Mouse (Mus musculus) forebrain, postnatal 0 days (tissue): Measurements from ENCODE around the gene Tmcc3. TPM values are rescaled to one million over a fixed set of nuclear protein-coding genes. Genes with fewer than 3 reads are reported as not detected.

Source experiments
- ATAC-seq: fragments of 200-750 bp; cut with Nextera tagmentation; 2 replicates; pipeline ENCODE4 v1.8.0; 2017; ENCODE audit warnings: mild to moderate bottlenecking, moderate library complexity
- DNase-seq: peaks from one replicate; pipeline ENCODE4 v3.0.0-alpha.2; 2015
- H3K27ac ChIP-seq: fragments of 300-500 bp; sonication (generic); 2 replicates; pipeline ENCODE4 v1.5.1; 2014; ENCODE audit warnings: low read depth, mild to moderate bottlenecking, antibody characterized with exemption, low read length, moderate library complexity, mixed read lengths
- H3K27me3 ChIP-seq: fragments of 300-500 bp; sonication (generic); 2 replicates; pipeline ENCODE4 v1.6.1; 2014; ENCODE audit warnings: mild to moderate bottlenecking, low read length, mixed read lengths; ENCODE audit not compliant: insufficient read depth
- H3K36me3 ChIP-seq: fragments of 300-500 bp; sonication (generic); 2 replicates; pipeline ENCODE4 v1.6.1; 2014; ENCODE audit warnings: mild to moderate bottlenecking, moderate library complexity; ENCODE audit not compliant: insufficient read depth
- H3K4me1 ChIP-seq: fragments of 300-500 bp; sonication (generic); 2 replicates; pipeline ENCODE4 v1.6.1; 2014; ENCODE audit warnings: antibody characterized with exemption; ENCODE audit not compliant: insufficient read depth
- H3K4me2 ChIP-seq: fragments of 300-500 bp; sonication (generic); 2 replicates; pipeline ENCODE4 v1.6.1; 2014; ENCODE audit warnings: low read depth, mild to moderate bottlenecking, moderate library complexity
- H3K4me3 ChIP-seq: fragments of 300-500 bp; sonication (generic); 2 replicates; pipeline ENCODE4 v1.5.1; 2014; ENCODE audit warnings: low read depth, low read length, mixed read lengths
- H3K9ac ChIP-seq: fragments of 300-500 bp; sonication (generic); 2 replicates; pipeline ENCODE4 v1.6.1; 2014; ENCODE audit warnings: mild to moderate bottlenecking
- H3K9me3 ChIP-seq: fragments of 300-500 bp; sonication (generic); 2 replicates; pipeline ENCODE4 v1.6.1; 2016; ENCODE audit warnings: low read length
- CTCF ChIP-seq: sonication (generic); IDR thresholded peaks from 2 replicates; pipeline ENCODE4 v1.5.1; 2016; ENCODE audit warnings: antibody characterized with exemption, control low read depth, low read depth
- WGBS: fragments of 180-500 bp; shearing (Covaris S2); extraction: QIAGEN DNeasy Blood & Tissue Kit; methylation state at CpG from one replicate; pipeline ENCODE4 v1.1.7; 2014; 5-methylcytosine and 5-hydroxymethylcytosine counted together
- polyA plus RNA-seq: library from polyadenylated mRNA; unstranded; fragments of >200 nt; fragmentation: Nextera tagmentation; extraction: Ambion mirVana; gene quantifications from 2 replicates; pipeline ENCODE4 v1.2.1, GENCODE M21; 2015
- total RNA-seq: library from RNA; depleted of rRNA; stranded (reverse); fragments of >200 nt; gene quantifications from 2 replicates; pipeline ENCODE4 v1.2.3, GENCODE M21; 2014

Gene Tmcc3
- total and polyA plus RNA-seq, 2 experiments from 2014 or later, result 7.5 to 10.2 TPM

DNA sequence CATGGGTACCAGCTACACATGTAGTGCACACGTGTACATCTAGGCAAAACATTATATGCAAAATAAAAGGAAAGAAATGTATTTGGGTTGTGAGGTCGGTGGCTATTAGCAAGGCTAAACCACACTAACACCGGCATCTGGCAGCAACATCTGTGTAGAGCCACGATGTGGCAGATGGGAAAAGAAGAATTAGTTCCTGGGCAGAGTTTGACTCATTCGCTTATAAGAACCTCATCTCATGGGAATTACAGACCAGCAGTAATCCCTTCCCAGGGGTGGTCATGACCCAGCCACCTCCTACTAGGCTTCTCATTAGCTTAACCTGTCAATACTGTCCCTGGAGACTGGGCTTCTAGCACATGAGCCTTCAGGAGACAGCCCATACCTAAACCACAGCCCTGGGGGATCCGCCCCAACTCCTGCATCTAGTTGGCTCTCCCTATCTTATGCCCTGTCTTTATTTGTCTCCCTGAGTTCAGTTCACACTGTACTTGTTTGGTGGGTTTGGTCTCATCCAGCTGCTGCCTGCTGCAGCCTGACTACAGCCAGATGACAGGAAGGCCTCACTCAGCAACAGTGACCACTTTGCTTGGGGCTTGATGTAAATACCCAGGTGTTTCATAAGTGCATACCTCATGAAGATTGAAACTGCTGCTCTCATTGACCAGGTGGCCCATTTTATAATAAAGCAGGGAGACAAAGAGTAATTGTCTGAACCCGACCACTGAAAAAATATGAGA lies 183.9 kb downstream of the Tmcc3 start:
- 89% methylated on average over 7 of the region's 7 CpGs for WGBS
- TF ChIP-seq CTCF, result no peak
- Histone ChIP-seq H3K27ac (no peak overlapping the region), H3K27me3 (no peaks in the 10 kb centered on the region), H3K9me3 (no peaks in the 10 kb centered on the region), H3K4me3 (no peak overlapping the region), H3K36me3 (no peaks in the 10 kb centered on the region), H3K4me2 (no peak overlapping the region), H3K4me1 (peaks cover 4% of the 10 kb centered on the region; the same call in 1 of the 2 replicates), H3K9ac (no peak overlapping the region)
- DNase-seq, result no peak
- no peak for ATAC-seq

DNA sequence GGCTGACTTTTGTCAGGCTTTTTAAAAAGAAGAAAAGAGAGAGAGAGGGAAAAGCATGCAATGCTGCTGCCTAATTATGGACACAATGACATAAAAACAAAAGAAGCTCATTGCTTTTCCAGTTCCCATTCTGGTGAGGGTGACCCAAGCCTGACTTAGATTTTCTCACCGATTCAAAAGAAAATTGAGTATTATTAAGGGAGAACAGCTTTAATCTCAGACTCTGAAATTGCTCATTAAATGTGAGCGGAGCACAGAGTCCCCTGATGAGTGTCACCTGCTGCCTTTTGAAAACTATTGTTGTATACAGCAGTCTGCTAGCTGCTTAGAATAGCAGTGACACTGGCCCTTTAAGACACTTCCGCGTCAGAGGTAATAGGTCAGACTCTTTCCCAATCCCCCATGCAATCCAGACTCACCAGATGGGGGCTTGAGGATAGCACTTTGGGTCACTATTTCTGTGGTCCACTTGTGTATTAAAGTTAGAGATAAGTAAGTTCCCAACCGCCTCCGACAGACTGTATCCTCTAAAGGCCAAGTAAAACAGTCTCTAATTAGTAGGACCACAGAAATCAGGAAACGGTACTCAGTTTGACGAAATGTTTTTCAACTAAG lies 185.2 kb downstream of the Tmcc3 start:
- Histone ChIP-seq H3K9me3 (no peaks in the 10 kb centered on the region), H3K36me3 (no peaks in the 10 kb centered on the region), H3K9ac (no peak overlapping the region), H3K4me1 (peaks cover 4% of the 10 kb centered on the region; the same call in 1 of the 2 replicates), H3K27ac (no peak overlapping the region), H3K4me2 (no peak overlapping the region), H3K4me3 (no peak overlapping the region), H3K27me3 (no peaks in the 10 kb centered on the region)
- WGBS, result 23% methylated on average over 8 of the region's 8 CpGs
- TF ChIP-seq CTCF, result no peak
- DNase-seq (no peak), ATAC-seq (no peak; the same call in 1 of the 2 replicates)

DNA sequence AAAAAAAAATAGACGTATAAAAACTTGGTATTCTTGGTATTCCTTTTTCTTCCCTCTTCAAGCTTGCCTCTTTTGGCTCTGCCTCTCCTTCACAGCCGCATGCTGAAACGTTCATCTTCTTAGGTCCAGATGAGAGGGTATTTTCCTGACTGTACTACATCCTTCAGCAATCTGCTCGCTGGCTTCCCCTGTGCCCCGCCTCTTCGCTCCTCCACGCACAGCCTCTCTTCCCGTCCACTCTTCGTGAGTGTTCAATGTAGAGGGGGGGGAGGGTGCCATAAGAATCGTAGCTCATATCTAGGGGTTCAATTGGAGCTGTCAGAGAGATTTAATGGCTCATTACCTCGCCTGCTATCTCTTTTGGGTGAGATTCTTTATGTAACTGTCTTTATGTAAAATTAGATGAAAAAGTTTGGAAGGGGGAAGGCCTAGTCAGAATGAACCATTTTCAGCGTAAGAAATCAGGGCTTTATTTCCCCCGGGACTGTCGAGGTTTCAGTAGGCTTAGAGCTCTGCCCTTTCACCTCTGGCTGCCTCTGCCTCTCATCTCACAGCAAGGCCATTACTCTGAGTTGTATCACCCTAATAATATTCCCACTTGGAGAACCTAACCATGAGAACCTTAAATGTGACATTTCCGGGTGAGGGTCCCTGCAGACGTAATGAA lies 188.6 kb downstream of the Tmcc3 start:
- Histone ChIP-seq H3K9ac (no peak overlapping the region), H3K4me3 (no peak overlapping the region), H3K27me3 (no peaks in the 10 kb centered on the region), H3K4me1 (no peaks in the 10 kb centered on the region), H3K9me3 (no peaks in the 10 kb centered on the region), H3K36me3 (no peaks in the 10 kb centered on the region), H3K4me2 (no peak overlapping the region), H3K27ac (no peak overlapping the region)
- no peak for TF ChIP-seq CTCF
- WGBS, result 39% methylated on average over 16 of the region's 16 CpGs
- ATAC-seq (peak; percentile 25; the same call in 1 of the 2 replicates), DNase-seq (no peak)

- Histone ChIP-seq H3K27me3 (no peaks in the 10 kb centered on the region), H3K4me3 (no peak overlapping the region), H3K4me1 (no peaks in the 10 kb centered on the region), H3K27ac (no peak overlapping the region), H3K9me3 (no peaks in the 10 kb centered on the region), H3K9ac (no peak overlapping the region), H3K36me3 (no peaks in the 10 kb centered on the region), H3K4me2 (no peak overlapping the region)
- no peak for TF ChIP-seq CTCF
- WGBS, result 67% methylated on average over 7 of the region's 7 CpGs
- no peak for DNase-seq
- no peak for ATAC-seq
These were observed 189.1 kb downstream of the Tmcc3 start for GRCm38 (mm10) chr10:94500877-94501273.

- DNase-seq (no peak), ATAC-seq (no peak)
- Histone ChIP-seq H3K4me1 (no peaks in the 10 kb centered on the region), H3K4me3 (no peak overlapping the region), H3K9me3 (no peaks in the 10 kb centered on the region), H3K9ac (no peak overlapping the region), H3K4me2 (no peak overlapping the region), H3K27me3 (no peaks in the 10 kb centered on the region), H3K36me3 (no peaks in the 10 kb centered on the region), H3K27ac (no peak overlapping the region)
- no peak for TF ChIP-seq CTCF
- 77% methylated on average over 10 of the region's 10 CpGs for WGBS
These were observed 190.0 kb downstream of the Tmcc3 start for GRCm38 (mm10) chr10:94501796-94502195.

DNA sequence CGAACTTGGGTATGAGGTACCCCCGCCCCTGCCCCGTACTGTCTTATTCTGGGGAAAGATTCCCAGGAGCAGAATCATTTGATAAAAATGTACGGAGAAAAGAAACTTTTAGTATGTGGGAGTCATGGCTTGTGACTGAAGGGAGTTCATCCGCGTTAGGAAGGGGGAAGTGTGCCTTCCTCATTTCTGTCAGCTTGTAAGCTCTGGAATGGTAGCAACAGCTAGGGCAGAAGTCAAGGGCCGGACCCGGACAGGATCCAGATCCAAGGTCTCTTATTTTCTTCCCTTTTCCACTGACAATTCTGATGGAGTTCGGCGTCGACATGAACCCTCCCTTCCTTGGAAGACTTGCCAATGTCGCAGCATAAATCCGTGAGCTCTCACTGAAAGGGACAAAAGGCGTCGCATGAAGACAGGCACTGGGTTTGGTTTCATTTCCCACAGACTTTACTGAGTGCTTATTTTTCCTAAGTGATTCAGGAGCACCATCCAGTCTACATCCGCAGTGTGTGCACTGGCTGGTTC lies 193.6 kb downstream of the Tmcc3 start:
- no peaks in the 10 kb centered on the region for H3K27me3 ChIP-seq
- H3K36me3 ChIP-seq, result no peaks in the 10 kb centered on the region
- no peak overlapping the region for H3K4me3 ChIP-seq
- no peak for TF ChIP-seq CTCF
- ATAC-seq, result no peak
- H3K27ac ChIP-seq, result no peak overlapping the region
- no peak overlapping the region for H3K9ac ChIP-seq
- WGBS, result 83% methylated on average over 16 of the region's 16 CpGs
- no peak overlapping the region for H3K4me2 ChIP-seq
- H3K4me1 ChIP-seq, result no peaks in the 10 kb centered on the region
- DNase-seq, result no peak
- no peaks in the 10 kb centered on the region for H3K9me3 ChIP-seq

DNA sequence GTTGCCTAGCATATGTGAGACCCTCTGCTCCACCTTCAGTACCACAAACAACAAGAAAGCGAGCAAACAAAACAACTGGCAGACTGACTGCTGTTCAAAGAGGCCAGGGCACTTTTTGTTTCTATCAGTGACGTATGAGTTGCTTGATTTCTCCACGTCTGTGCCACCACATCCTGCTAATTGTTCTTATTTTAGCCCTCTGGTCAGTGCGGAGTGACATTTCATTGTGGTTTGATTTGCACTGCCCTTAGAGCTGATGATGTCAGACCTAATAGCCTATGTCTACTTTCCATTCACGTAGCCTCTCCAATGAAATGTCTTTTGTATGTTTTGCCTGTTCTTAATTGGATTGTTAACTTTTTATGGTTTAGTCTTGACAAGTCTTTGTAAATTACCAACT lies 197.1 kb downstream of the Tmcc3 start:
- H3K36me3 ChIP-seq, result no peaks in the 10 kb centered on the region
- H3K27ac ChIP-seq, result no peak overlapping the region
- 53% methylated on average over 5 of the region's 5 CpGs for WGBS
- H3K4me2 ChIP-seq, result no peak overlapping the region
- DNase-seq (no peak), ATAC-seq (no peak)
- H3K9me3 ChIP-seq, result no peaks in the 10 kb centered on the region
- no peak for TF ChIP-seq CTCF
- H3K4me1 ChIP-seq, result no peaks in the 10 kb centered on the region
- H3K4me3 ChIP-seq, result no peak overlapping the region
- no peak overlapping the region for H3K9ac ChIP-seq
- H3K27me3 ChIP-seq, result no peaks in the 10 kb centered on the region
